Mouse (Mus musculus) natural killer cell, adult 2 months (primary cell): ENCODE measurements at regions not wholly inside any gene's neighbourhood (a gene's known extent, or its start where the extent isn't known, plus 50 kb on each side); places are given as distances from the start of the nearest gene placed in this dataset.

Experiments
- DNase-seq, 2 experiments: peaks; one replicate each; pipeline ENCODE4 v3.0.0; 2022; ENCODE audit warnings: low spot score in 2 of 2

DNA sequence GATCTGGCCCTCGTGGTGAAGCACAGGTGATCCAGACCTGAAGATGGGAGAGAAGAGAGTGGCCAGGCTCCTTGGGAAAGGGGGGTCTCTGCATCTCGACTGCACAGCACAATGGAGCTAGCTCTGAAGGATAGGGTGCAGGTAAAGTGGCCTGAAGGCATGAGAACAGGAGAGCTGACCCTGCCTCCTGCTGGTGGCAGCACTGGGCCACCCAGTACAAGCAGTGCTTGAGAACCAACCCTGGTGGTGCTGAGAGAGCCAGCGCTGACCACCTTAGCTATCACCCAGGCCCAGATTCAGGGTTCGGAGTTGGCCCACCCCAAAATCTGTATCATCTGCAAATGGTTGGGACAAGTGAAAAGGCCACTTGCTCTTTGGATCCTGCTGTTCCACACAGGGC, 66.2 kb downstream of the A730009L09Rik start:
- DNase-seq, result no peak

DNA sequence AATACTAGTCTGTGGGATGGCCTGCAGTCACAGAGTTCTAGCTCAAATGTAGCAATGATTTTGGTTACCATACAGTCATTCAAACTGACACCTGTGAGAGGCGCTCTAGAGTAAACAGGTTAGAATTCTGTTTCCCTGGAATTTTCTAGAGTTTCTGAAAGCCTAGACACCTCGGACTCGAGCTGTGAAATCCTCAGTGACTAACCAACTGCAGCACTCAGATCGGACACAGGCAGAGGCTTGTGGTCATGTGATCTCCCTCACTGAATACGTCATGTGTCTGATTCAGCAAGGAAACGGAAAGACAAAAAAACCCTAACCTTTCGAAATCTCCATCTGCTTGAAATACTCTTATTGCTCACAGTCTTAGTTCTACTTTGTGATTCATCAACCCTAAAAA, 68.4 kb downstream of the A730009L09Rik start:
- peak; percentile 85 to 88 for DNase-seq

DNA sequence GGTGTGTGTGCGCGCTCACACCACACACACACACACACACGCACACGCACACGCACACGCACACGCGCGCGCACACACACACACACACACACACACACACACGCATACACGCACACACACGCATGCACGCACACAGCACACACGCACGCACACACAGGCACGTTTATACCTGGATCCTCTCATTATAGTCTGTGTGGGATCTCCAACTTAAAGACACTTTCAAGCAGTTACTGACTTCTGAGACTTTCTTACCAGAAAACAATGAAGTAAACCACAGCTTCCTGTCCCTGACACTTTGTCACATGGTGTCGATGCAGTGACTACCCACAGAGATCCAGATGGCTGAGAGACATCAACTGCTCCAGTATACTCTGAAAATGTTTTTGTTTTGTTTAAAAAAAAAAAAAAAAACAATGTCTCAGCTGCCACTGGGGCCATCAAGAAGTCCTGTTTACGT, 68.9 kb downstream of the A730009L09Rik start:
- DNase-seq, result peak; percentile 80 to 81

DNA sequence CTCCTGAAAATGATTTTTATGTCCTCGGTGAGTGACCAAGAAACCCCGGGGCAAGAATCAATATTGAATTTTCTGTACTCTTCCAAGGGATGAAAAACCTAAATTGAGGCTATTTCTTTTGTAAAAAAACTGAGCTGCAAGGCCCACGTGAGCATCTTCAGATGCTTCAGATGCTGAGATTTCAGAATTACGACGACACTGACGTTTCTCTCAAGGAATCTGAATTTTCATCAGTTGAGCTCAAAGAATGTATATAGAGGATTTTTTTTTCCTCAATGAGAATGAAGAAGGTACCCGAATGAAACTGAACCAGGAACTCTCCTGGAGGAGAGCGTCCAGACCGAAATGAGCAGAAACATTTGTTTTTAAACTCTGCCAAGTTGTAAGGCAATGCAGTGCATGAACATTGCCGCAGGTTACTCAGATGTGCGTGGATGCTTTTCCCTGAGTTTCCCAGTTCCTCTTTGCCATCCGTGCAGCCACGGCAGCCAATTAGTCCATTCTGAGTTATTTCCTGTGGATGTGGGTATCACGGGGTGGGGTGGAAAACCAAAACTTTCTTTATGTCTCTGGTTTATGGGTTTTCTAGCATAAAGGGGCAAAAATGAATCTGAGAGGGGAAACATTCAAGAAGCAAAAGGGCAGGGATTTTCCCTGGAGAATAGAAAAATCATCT, 69.9 kb downstream of the A730009L09Rik start:
- peak; percentile 2 to 6 for DNase-seq

DNA sequence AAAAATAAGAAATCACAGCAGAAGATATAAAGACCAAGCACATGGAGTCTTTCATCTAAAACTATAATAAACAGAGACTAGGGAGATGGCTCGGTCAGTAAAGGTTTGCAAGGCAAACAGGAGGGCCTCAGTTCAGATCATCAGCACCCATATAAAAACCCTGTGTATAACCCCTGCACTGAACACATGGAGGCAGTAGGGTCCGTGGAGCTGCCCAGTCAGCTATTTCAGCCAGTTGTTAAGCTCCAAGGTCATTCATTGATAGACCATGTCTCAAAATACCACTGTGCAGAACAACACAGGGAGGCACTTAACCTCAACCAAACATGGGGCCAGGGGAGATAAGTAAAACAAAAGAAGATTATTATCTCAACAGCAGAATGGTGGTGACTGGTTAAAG, 78.1 kb downstream of the A730009L09Rik start:
- DNase-seq, result no peak

DNA sequence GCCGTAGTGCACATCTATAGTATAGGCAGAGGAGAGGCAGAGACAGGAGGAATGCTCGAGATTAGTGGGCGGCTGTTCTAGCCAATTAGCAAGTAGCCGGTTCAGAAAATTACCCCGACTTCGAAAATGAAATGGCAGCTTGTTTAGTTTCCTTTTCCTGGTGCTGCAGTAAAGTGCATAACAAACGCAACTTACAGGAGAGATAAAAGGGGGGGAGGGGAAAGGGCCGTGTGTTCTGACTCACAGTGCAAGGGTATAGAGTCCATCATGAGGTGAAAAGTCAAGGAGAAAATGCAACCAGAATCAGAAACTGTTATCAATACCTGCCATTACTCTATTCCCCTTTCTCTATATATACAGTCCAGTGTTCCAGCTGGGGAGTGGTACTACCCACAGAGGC, 88.0 kb downstream of the A730009L09Rik start:
- DNase-seq, result no peak

DNA sequence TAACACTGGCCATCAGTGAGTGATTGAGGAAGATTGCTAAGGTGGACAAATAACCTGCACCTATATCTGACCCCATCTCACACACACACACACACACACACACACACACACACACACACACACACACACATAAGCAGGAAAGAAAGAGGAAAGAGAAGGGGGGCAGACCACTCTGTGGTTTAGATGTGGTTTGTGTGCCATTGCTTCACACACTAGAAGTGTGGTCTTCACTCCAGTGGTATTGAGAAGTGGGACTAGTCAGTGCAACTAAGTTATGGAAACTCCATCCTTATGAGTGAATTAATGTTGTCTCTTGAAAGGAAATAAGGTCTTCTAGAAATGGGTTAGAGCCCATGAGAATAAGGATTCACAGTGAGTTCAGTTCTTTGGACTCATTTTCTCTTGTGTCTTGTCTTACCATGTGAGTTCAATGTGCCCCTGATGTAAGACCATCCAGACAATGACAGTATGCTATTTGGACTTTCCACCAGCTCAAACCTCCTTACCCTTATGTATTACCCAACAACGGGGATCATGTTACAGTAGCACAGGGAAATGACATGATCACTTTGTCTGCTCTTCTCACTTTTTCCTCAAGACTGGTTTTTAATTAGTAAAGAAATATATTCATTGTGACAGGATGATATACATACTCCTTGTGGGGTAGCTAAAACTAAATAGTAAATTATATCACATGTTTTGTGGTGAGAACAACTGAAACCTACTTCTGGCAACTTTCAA, 88.7 kb downstream of the A730009L09Rik start:
- DNase-seq, result no peak

DNA sequence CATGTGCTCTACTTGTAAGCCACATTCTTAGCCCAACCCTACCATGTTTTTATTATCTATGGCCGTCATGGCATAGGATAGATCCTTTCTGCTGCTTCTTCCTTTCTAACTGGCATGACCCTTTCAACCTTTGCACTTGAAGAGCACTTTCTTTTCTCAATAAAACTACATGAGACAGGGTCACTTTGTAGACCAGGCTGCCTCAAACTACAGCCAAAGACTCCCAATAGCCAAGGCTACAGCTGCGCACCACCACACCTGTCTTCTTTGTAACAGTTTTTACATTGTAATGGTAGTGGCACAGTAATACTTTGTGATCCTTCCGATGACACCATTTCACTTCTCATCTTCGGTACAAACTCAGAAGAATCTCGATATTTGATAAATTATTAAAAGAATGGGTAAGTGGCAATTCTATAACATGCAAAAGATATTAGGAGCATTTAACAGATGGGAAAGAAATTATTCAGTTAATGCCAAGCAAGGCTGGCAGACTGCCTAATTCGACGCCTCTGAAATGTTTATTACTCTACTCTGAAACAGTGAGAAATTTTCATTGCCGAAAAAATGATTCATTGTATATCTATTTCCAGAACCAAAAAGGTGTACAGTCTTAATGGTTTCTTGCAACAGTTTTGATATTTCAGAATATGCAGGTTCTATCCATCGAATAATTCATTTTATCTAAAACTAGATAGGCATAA, 89.5 kb downstream of the A730009L09Rik start:
- no peak for DNase-seq

DNA sequence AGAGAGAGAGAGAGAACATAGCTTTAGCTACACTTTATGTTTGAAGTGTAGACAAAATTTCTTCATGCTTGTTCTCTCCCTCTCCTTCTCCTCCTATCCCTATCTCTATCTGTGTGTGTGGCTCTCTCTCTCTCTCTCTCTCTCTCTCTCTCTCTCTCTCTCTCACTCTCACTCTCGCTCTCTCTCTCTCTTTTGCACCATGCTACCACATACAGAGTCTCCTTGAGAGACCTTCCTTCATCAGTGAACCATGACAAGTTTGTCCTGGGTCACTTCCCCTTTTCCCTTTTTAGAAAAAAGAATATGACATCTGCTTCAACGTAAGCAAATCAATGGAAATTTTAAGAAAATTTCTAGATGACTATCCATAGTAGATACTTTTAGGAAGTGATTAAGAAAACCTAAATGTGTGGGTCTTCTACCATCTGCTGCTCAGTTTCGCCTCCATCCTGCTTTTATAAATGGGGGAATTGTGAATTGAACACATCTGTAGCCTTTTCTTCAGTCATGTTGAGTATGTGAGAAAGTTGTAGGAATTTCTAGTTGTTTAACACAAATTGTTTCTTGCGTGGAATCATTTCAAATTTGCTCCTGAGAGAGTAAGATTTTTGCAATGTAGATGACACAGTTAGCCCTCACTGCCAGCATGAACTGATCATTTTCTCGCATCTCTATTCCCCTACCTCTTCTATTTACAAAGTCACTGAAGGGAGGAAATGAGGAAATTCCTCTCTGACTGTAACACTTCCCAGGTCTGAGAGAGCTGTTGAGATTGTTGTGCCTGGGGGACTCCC, 91.3 kb downstream of the A730009L09Rik start:
- peak in 1 of 2 experiments; percentile 17 for DNase-seq

DNA sequence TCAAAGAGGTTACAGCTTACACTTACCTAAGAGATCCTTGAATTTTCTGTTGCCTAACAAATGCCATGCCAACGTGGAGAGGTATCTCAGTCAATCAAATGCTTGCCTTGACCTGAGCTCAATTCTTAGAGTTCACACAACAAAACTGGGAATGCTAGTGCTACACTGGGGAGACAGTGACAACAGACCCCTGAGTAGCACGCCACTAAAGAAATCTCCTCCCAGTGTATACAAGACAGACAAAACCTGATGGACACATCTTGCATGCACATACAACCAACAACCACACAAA, 91.8 kb downstream of the A730009L09Rik start:
- no peak for DNase-seq

DNA sequence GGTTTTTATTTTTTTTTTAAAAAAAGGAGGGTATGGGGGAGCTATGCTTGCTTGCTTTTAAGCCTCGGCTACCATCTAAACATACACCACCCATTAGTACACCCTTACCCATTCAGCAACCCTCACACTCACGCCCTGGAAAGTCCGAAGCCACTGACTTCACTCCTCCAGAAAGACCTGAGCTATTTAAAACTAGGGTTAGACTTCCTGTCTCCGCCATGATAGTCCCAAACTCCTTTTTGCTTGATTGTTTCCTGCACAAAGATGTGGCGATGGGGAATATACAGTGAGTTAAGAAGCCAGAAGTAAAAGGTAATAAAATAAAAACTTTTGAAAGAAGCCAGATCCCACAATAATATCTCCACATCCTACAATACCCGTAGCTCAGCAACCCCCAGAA, 92.6 kb downstream of the A730009L09Rik start:
- DNase-seq, result no peak

DNA sequence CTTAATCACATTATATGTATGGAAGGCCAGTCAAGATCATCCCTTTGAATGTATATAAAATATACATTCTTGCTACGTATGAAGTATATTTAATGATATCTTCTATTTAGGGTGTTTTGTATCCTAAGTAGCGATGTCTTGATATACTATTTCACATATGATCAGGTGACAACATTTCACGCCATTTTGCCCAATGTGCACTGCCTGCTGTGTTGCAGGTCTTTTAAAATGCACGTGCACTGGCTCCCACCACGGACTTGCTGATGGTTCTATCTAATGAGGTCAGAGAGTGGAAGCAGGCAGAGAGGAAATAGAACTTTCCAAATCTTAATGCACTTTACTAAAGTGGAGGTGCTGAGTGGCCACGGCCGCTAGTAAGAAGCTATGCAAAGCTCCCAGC, 100.8 kb downstream of the A730009L09Rik start:
- no peak for DNase-seq

DNA sequence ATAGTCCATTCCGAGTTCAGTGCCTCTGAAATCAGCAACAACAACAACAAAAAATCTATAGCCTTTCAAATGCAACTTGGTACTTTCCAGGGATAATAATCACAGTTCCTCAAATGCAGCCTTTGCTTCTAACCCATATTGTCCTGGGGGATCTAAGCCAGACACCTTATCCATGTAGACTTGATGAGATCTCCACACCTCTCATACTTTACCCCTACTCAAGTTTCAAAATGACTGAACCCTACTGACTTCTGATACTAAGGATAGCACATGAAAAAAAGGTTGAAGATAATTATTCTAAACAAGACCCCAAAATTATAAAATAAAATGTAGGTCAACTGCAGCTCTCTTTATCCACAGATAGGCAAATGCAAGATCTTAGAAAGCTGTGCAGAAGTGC, 101.2 kb downstream of the A730009L09Rik start:
- DNase-seq, result no peak

DNA sequence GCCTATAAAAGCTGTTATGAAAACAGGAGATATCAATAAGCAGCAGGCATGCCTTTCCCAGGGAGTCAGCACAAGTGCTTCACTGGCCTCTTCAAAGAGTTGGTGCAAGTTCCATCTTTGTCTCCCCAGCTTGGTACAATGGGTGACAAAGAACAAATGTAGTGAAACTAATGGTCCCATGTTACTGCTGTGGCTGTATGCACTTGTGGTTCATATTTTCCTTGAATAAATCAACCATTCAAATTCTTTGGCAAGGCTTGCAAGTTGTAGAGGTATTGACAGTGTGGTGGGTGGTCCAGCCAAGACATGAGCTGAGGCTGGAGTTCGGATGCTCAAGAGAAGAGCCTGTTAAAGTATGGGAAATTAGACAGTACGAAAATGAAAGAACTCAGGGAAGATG, 103.5 kb downstream of the A730009L09Rik start:
- no peak for DNase-seq

DNA sequence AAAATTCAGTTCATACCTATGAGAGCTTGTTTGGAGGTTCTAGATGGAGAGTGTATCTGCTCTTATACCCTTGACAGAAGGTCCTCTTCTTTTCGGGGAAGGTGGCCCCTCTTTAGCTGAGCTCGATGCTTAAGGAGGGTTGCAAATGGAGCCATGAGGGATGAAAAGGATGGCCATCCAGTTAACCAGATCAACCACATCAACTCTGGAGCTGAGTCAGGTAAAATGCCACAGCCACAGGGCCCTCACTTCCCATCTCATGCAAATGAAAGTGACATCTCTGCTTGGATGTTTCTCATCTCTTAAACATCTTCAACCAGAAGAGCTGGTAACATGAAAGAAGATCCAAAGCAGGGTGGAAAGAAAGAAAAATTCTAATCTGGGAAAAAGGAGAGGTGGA, 105.0 kb downstream of the A730009L09Rik start:
- no peak for DNase-seq

DNA sequence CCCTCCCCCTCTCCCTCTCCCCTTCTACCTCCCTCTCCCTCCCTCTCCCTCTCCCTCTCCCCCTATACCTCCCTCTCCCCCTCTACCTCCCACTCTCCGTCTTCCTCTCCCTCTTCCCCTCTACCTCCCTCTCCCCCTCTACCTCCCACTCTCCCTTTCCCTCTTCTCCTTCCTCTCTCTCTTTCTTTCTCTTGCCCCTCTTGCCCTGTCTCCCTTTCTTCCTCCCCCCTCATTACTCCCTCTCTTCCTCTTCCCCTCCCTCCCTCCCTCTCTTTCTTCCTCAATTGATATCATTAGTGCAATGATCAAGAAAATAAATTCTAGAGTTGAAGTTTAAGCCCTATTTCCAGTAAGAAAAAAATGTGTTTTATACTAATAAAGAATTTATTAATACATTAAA, 105.9 kb downstream of the A730009L09Rik start:
- DNase-seq, result no peak

DNA sequence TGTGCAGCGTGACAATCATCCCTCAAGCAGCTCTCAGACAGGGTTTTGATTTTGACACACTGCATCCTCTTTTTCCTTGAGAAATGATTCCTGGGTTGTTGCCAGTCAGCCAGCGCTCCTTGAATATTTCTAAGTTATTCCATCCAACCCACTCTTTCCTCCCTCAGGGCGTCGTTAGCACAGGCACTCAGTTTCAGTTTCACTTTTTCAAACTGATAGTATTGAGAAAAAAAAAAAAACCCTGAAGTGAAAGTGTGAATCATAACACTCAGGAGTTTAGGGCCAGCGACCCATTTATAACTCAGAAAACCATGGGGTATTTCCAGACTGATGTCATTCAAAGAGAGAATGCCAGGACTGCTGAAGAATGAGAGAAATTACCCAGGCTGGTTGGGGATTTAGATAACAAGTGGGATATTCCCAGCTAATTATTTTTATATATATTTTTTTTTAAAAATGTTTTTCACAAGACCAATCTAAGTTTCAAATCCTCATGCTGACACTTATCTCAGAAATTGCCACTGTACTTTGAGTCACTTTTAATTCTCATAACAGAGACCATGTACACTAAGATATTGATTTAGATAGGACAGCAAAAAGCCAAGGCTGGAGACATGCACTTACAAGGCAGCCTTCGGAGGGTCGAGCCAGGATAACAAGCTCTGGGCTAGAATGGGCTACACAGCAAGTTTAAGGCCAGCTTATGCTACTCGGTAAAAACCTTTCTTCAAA, 106.5 kb downstream of the A730009L09Rik start:
- DNase-seq, result peak; percentile 55 to 58

DNA sequence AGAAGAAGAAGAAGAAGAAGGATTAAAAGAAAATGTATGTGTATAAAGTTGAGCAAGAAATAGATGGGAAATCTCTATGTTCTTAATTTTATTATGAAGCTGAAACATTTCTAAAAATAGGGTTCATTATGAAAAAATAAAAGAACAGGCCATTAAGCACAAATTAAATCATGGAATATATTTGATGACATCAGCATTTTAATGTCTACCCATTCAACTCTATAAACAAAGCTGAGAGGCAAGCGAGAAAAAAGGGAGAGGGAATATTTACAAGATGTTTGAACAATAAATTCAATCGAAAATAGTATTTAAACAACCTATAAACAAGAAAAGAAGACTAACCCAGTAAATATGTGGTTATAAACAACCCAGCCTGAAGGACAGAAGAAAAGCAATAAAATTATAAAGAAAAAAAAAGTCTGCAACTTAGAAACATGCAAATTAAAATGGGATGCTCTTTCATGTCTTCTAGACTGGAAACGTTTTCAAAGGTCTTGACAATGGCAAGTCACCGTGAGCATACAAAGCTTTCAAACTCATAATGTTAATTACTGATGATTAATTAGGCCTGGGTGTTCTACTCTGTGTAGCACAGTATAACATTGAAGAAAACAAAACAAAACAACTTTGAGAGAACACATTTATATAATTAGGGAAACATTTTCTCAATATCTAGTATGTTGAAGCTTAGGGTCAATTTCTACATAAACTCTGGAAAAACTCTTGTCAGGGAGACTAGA, 108.6 kb downstream of the A730009L09Rik start:
- DNase-seq, result no peak

DNA sequence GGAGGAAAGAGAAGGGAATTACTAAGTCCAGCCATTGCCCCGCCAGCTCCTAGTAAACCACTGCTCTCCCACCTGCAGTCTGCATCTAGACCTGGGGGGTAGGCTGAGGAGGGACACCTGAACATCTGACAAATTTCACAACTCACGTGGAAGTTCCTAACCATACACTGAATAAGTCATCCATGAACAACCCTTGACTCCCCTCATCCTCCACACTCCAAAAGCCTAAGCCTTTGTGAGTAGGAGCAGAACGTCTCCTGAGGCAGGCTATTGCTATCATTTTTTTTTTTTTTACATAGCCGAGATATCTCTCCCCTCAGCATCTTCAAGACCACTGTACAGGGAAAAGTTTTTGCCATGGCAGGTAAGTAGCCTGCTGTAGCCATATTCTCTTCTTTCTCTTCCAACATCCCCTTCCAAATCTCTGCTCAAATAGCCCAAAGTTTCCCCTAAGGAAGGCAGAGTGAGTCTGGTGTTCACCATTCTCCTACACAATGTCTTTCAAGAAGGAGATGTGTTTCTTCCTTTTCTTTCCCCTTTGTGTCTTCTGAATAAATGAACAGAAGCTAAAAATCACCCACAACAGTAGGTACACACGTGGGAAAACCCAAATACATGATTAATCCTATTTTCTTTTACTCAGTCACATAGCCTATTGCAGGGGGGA, 109.7 kb downstream of the A730009L09Rik start:
- no peak for DNase-seq

DNA sequence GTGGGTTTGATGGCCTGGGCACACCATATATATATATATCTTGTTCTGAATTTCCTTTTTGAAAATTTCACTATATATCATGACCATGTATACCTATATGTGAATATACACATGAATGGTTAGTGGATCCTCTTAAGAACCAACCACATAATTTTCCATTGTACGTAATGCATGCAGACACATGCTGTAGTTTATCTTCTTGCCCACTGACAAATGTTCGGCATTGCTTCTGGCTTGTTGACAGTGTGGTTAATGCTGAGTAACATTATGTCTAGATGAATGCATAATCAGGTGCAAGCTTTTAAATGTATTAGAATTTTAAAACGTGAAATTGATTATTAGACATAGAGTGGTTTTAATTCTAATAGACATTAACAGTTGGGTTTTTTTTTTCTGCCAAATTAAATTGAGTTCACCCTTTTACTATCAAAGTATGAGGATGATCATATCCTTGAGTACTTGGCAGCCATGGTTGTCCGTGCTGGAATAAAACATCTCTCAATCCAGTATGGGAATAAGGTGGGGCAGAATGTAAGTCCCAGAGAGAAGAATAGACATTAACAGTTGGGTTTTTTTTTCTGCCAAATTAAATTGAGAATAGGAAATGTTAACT, 110.3 kb downstream of the A730009L09Rik start:
- DNase-seq, result no peak
